Mouse (Mus musculus): ENCODE results near the gene Prdm2. TPM values are rescaled to one million over a fixed set of nuclear protein-coding genes. Genes with fewer than 3 reads are reported as not detected.
A peak's percentile ranks its signal among the peaks of the same experiment; 100 is the strongest.

The Prdm2 gene
- polyA plus RNA-seq, 1 experiment from 2014 or later, result 7.0 TPM

- ATAC-seq, result no peak
- Histone ChIP-seq H3K4me1 (ENCODE audit: control insufficient read depth, insufficient read depth, low read length) (peaks cover 21% of the 10 kb centered on the region), H3K4me2 (ENCODE audit: low read depth, low read length) (no peak overlapping the region), H3K27me3 (replicated peaks; ENCODE audit: control insufficient read depth, insufficient read depth, low read length) (no peaks in the 10 kb centered on the region), H3K9me3 (ENCODE audit: control insufficient read depth, low read length) (no peaks in the 10 kb centered on the region), H3K4me3 (ENCODE audit: low read length) (no peak overlapping the region), H3K36me3 (ENCODE audit: control insufficient read depth, insufficient read depth, low read length) (no peaks in the 10 kb centered on the region), H3K9ac (ENCODE audit: low read depth, low read length) (no peak overlapping the region), H3K27ac (ENCODE audit: low read length) (no peak overlapping the region)
- WGBS, result 76% methylated on average over 3 of the region's 3 CpGs
These were observed 65.1 kb downstream of the Prdm2 start for GRCm38 (mm10) chr4:143147666-143148065.

- no peak for ATAC-seq
- Histone ChIP-seq H3K36me3 (ENCODE audit: control insufficient read depth, insufficient read depth, low read length) (peaks cover 6% of the 10 kb centered on the region; the same call in 1 of the 2 replicates), H3K27ac (ENCODE audit: low read length) (no peak overlapping the region), H3K27me3 (replicated peaks; ENCODE audit: control insufficient read depth, insufficient read depth, low read length) (no peaks in the 10 kb centered on the region), H3K4me3 (ENCODE audit: low read length) (no peak overlapping the region), H3K9ac (ENCODE audit: low read depth, low read length) (no peak overlapping the region), H3K4me1 (ENCODE audit: control insufficient read depth, insufficient read depth, low read length) (peaks cover 18% of the 10 kb centered on the region), H3K4me2 (ENCODE audit: low read depth, low read length) (no peak overlapping the region), H3K9me3 (ENCODE audit: control insufficient read depth, low read length) (no peaks in the 10 kb centered on the region)
- 44% methylated on average over 7 of the region's 7 CpGs for WGBS
These were observed 69.2 kb downstream of the Prdm2 start for GRCm38 (mm10) chr4:143143615-143144014.

- H3K36me3 ChIP-seq (ENCODE audit: control insufficient read depth, insufficient read depth, low read length), result peaks cover 6% of the 10 kb centered on the region; the same call in 1 of the 2 replicates
- peaks cover 16% of the 10 kb centered on the region for H3K4me1 ChIP-seq (ENCODE audit: control insufficient read depth, insufficient read depth, low read length)
- H3K27ac ChIP-seq (ENCODE audit: low read length), result peak overlapping the region; percentile 6
- H3K9ac ChIP-seq (ENCODE audit: low read depth, low read length), result no peak overlapping the region
- no peak overlapping the region for H3K4me3 ChIP-seq (ENCODE audit: low read length)
- WGBS, result 43% methylated on average over 12 of the region's 12 CpGs
- H3K27me3 ChIP-seq (replicated peaks; ENCODE audit: control insufficient read depth, insufficient read depth, low read length), result no peaks in the 10 kb centered on the region
- peak overlapping the region; percentile 36; the same call in 1 of the 2 replicates for H3K4me2 ChIP-seq (ENCODE audit: low read depth, low read length)
- ATAC-seq, result peak; percentile 96
- no peaks in the 10 kb centered on the region for H3K9me3 ChIP-seq (ENCODE audit: control insufficient read depth, low read length)
These were observed 71.0 kb downstream of the Prdm2 start for GRCm38 (mm10) chr4:143141645-143142259.

GRCm38 (mm10) chr4:143140940-143141339 is 71.9 kb downstream of the Prdm2 start:
- ATAC-seq, result peak; percentile 49; the same call in 1 of the 2 replicates
- peaks cover 6% of the 10 kb centered on the region; the same call in 1 of the 2 replicates for H3K36me3 ChIP-seq (ENCODE audit: control insufficient read depth, insufficient read depth, low read length)
- H3K4me3 ChIP-seq (ENCODE audit: low read length), result no peak overlapping the region
- no peak overlapping the region for H3K9ac ChIP-seq (ENCODE audit: low read depth, low read length)
- H3K27me3 ChIP-seq (replicated peaks; ENCODE audit: control insufficient read depth, insufficient read depth, low read length), result no peaks in the 10 kb centered on the region
- H3K4me2 ChIP-seq (ENCODE audit: low read depth, low read length), result no peak overlapping the region
- H3K27ac ChIP-seq (ENCODE audit: low read length), result no peak overlapping the region
- H3K4me1 ChIP-seq (ENCODE audit: control insufficient read depth, insufficient read depth, low read length), result peaks cover 14% of the 10 kb centered on the region
- no peaks in the 10 kb centered on the region for H3K9me3 ChIP-seq (ENCODE audit: control insufficient read depth, low read length)
- 74% methylated on average over 3 of the region's 3 CpGs for WGBS

GRCm38 (mm10) chr4:143132433-143132832 is 80.4 kb downstream of the Prdm2 start:
- H3K4me1 ChIP-seq (ENCODE audit: control insufficient read depth, insufficient read depth, low read length), result no peaks in the 10 kb centered on the region
- ATAC-seq, result no peak
- H3K27me3 ChIP-seq (replicated peaks; ENCODE audit: control insufficient read depth, insufficient read depth, low read length), result no peaks in the 10 kb centered on the region
- H3K4me2 ChIP-seq (ENCODE audit: low read depth, low read length), result no peak overlapping the region
- no peaks in the 10 kb centered on the region for H3K9me3 ChIP-seq (ENCODE audit: control insufficient read depth, low read length)
- no peak overlapping the region for H3K4me3 ChIP-seq (ENCODE audit: low read length)
- H3K27ac ChIP-seq (ENCODE audit: low read length), result no peak overlapping the region
- peaks cover 18% of the 10 kb centered on the region for H3K36me3 ChIP-seq (ENCODE audit: control insufficient read depth, insufficient read depth, low read length)
- 95% methylated on average over 7 of the region's 7 CpGs for WGBS
- H3K9ac ChIP-seq (ENCODE audit: low read depth, low read length), result no peak overlapping the region

- Histone ChIP-seq H3K27ac (ENCODE audit: low read length) (no peak overlapping the region), H3K9ac (ENCODE audit: low read depth, low read length) (no peak overlapping the region), H3K9me3 (ENCODE audit: control insufficient read depth, low read length) (no peaks in the 10 kb centered on the region), H3K27me3 (replicated peaks; ENCODE audit: control insufficient read depth, insufficient read depth, low read length) (no peaks in the 10 kb centered on the region), H3K4me1 (ENCODE audit: control insufficient read depth, insufficient read depth, low read length) (no peaks in the 10 kb centered on the region), H3K4me2 (ENCODE audit: low read depth, low read length) (no peak overlapping the region), H3K4me3 (ENCODE audit: low read length) (no peak overlapping the region), H3K36me3 (ENCODE audit: control insufficient read depth, insufficient read depth, low read length) (peaks cover 14% of the 10 kb centered on the region)
- no peak for ATAC-seq
- WGBS, result 91% methylated on average over 5 of the region's 5 CpGs
These were observed 82.4 kb downstream of the Prdm2 start for GRCm38 (mm10) chr4:143130441-143130840.

- peaks cover 8% of the 10 kb centered on the region for H3K36me3 ChIP-seq (ENCODE audit: control insufficient read depth, insufficient read depth, low read length)
- ATAC-seq, result no peak
- no peaks in the 10 kb centered on the region for H3K27me3 ChIP-seq (replicated peaks; ENCODE audit: control insufficient read depth, insufficient read depth, low read length)
These were observed 83.5 kb downstream of the Prdm2 start for GRCm38 (mm10) chr4:143129261-143129760.

GRCm38 (mm10) chr4:143127171-143127570 is 85.6 kb downstream of the Prdm2 start:
- peaks cover 3% of the 10 kb centered on the region; the same call in 1 of the 2 replicates for H3K36me3 ChIP-seq (ENCODE audit: control insufficient read depth, insufficient read depth, low read length)
- H3K9ac ChIP-seq (ENCODE audit: low read depth, low read length), result no peak overlapping the region
- no peaks in the 10 kb centered on the region for H3K4me1 ChIP-seq (ENCODE audit: control insufficient read depth, insufficient read depth, low read length)
- H3K4me2 ChIP-seq (ENCODE audit: low read depth, low read length), result no peak overlapping the region
- 74% methylated on average over 5 of the region's 5 CpGs for WGBS
- H3K27me3 ChIP-seq (replicated peaks; ENCODE audit: control insufficient read depth, insufficient read depth, low read length), result no peaks in the 10 kb centered on the region
- no peak overlapping the region for H3K4me3 ChIP-seq (ENCODE audit: low read length)
- no peaks in the 10 kb centered on the region for H3K9me3 ChIP-seq (ENCODE audit: control insufficient read depth, low read length)
- ATAC-seq, result no peak
- H3K27ac ChIP-seq (ENCODE audit: low read length), result no peak overlapping the region

More at GRCm38 (mm10) chr4:143129261-143129760, 83.5 kb downstream of the Prdm2 start:
- no peaks in the 10 kb centered on the region for H3K9me3 ChIP-seq (ENCODE audit: control insufficient read depth, low read length)
- H3K4me1 ChIP-seq (ENCODE audit: control insufficient read depth, insufficient read depth, low read length), result no peaks in the 10 kb centered on the region
- H3K4me2 ChIP-seq (ENCODE audit: low read depth, low read length), result no peak overlapping the region
- no peak overlapping the region for H3K9ac ChIP-seq (ENCODE audit: low read depth, low read length)
- no peak overlapping the region for H3K4me3 ChIP-seq (ENCODE audit: low read length)
- no peak overlapping the region for H3K27ac ChIP-seq (ENCODE audit: low read length)
- WGBS, result 75% methylated on average over 4 of the region's 4 CpGs

- H3K27ac ChIP-seq (ENCODE audit: low read length), result no peak overlapping the region
- no peak overlapping the region for H3K9ac ChIP-seq (ENCODE audit: low read depth, low read length)
- no peak overlapping the region for H3K4me3 ChIP-seq (ENCODE audit: low read length)
- H3K27me3 ChIP-seq (replicated peaks; ENCODE audit: control insufficient read depth, insufficient read depth, low read length), result no peaks in the 10 kb centered on the region
- H3K36me3 ChIP-seq (ENCODE audit: control insufficient read depth, insufficient read depth, low read length), result peaks cover under 1% of the 10 kb centered on the region; the same call in 1 of the 2 replicates
- WGBS, result 90% methylated on average over 14 of the region's 14 CpGs
- no peaks in the 10 kb centered on the region for H3K9me3 ChIP-seq (ENCODE audit: control insufficient read depth, low read length)
- no peak overlapping the region for H3K4me2 ChIP-seq (ENCODE audit: low read depth, low read length)
- H3K4me1 ChIP-seq (ENCODE audit: control insufficient read depth, insufficient read depth, low read length), result no peaks in the 10 kb centered on the region
- ATAC-seq, result no peak
These were observed 86.3 kb downstream of the Prdm2 start for GRCm38 (mm10) chr4:143126476-143126875.

All from intestine, embryonic 16.5 days (tissue).